Mouse (Mus musculus) hindbrain, embryonic 10.5 days (tissue): ENCODE results near the gene Nell2. TPM values are rescaled to one million over a fixed set of nuclear protein-coding genes. Genes with fewer than 3 reads are reported as not detected.

Experiments
- DNase-seq: peaks from one replicate; pipeline ENCODE4 v3.0.0-alpha.2; 2017; ENCODE audit warnings: low spot score
- H3K27ac ChIP-seq: fragments of 300-500 bp; sonication (generic); 2 replicates; pipeline ENCODE4 v1.5.1; 2016; ENCODE audit warnings: mild to moderate bottlenecking, moderate library complexity
- H3K27me3 ChIP-seq: fragments of 300-500 bp; sonication (generic); 2 replicates; pipeline ENCODE4 v1.6.1; 2016; ENCODE audit warnings: mild to moderate bottlenecking; ENCODE audit not compliant: poor library complexity, insufficient read depth, severe bottlenecking
- H3K36me3 ChIP-seq: fragments of 300-500 bp; sonication (generic); 2 replicates; pipeline ENCODE4 v1.6.1; 2016; ENCODE audit warnings: mild to moderate bottlenecking, moderate library complexity
- H3K4me1 ChIP-seq: fragments of 300-500 bp; sonication (generic); replicated peaks from 2 replicates; pipeline ENCODE4 v1.6.1; 2016; ENCODE audit warnings: mild to moderate bottlenecking
- H3K4me3 ChIP-seq: fragments of 300-500 bp; sonication (generic); 2 replicates; pipeline ENCODE4 v1.5.1; 2016; ENCODE audit warnings: mild to moderate bottlenecking, moderate library complexity
- H3K9me3 ChIP-seq: fragments of 300-500 bp; sonication (generic); 2 replicates; pipeline ENCODE4 v1.6.1; 2016; ENCODE audit warnings: mild to moderate bottlenecking, moderate library complexity
- WGBS: fragments of 180-500 bp; shearing (Covaris S2); methylation state at CpG from one replicate; pipeline ENCODE4 v1.1.7; 2016; 5-methylcytosine and 5-hydroxymethylcytosine counted together
- polyA plus RNA-seq: library from polyadenylated mRNA; unstranded; fragments of >200 nt; fragmentation: Nextera tagmentation; extraction: Ambion mirVana; gene quantifications from 2 replicates; pipeline ENCODE4 v1.2.1, GENCODE M21; 2016

Nell2 gene
- polyA plus RNA-seq, 1 experiment from 2014 or later = 78.2 TPM

GRCm38 (mm10) chr15:95380859-95381258, 147.5 kb downstream of the Nell2 start:
- Histone ChIP-seq H3K9me3 (no peaks in the 10 kb centered on the region), H3K36me3 (peaks cover 43% of the 10 kb centered on the region), H3K4me3 (no peak overlapping the region), H3K27ac (no peak overlapping the region), H3K4me1 (no peaks in the 10 kb centered on the region), H3K27me3 (no peaks in the 10 kb centered on the region)
- 82% methylated on average over 2 of the region's 2 CpGs for WGBS
- no peak for DNase-seq

- WGBS = 87% methylated on average over 16 of the region's 16 CpGs
These were observed 157.5 kb downstream of the Nell2 start for GRCm38 (mm10) chr15:95370720-95371395.

GRCm38 (mm10) chr15:95368185-95368584, 160.2 kb downstream of the Nell2 start:
- DNase-seq = no peak
- Histone ChIP-seq H3K36me3 (0 out of 2 replicates have a peak, but pooled peaks cover 8% of the 10 kb centered on the region), H3K27ac (no peak overlapping the region), H3K9me3 (no peaks in the 10 kb centered on the region), H3K4me1 (no peaks in the 10 kb centered on the region), H3K4me3 (no peak overlapping the region), H3K27me3 (no peaks in the 10 kb centered on the region)
- WGBS = 89% methylated on average over 10 of the region's 10 CpGs

More at GRCm38 (mm10) chr15:95370720-95371395, 157.5 kb downstream of the Nell2 start:
- Histone ChIP-seq H3K9me3 (no peaks in the 10 kb centered on the region), H3K4me1 (no peaks in the 10 kb centered on the region), H3K4me3 (no peak overlapping the region), H3K27ac (no peak overlapping the region), H3K36me3 (peaks cover 9% of the 10 kb centered on the region; the same call in 1 of the 2 replicates), H3K27me3 (no peaks in the 10 kb centered on the region)
- no peak for DNase-seq

DNA sequence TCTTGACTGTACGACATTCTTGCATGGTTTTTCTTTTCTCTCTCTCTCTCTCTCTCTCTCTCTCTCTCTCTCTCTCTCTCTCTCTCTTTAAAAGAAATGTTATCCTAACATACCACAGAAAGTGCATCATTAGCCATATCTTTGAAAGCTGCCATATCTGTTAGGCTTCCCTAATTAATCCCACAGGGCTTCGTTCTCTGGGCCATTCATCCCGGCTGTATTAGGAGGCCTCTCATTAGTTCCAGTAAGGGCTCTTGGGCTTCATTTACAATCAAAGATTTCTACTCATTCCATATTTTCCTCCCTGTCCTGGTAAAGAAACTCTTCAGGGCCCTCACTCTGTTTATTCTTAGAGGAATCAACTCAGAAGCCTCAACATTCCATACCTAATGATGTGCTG, 161.9 kb downstream of the Nell2 start:
- DNase-seq = no peak
- Histone ChIP-seq H3K4me1 (no peaks in the 10 kb centered on the region), H3K27me3 (no peaks in the 10 kb centered on the region), H3K36me3 (0 out of 2 replicates have a peak, but pooled peaks cover 5% of the 10 kb centered on the region), H3K27ac (no peak overlapping the region; the same call in 1 of the 2 replicates), H3K4me3 (no peak overlapping the region), H3K9me3 (no peaks in the 10 kb centered on the region)
- 86% methylated on average over 3 of the region's 3 CpGs for WGBS

DNA sequence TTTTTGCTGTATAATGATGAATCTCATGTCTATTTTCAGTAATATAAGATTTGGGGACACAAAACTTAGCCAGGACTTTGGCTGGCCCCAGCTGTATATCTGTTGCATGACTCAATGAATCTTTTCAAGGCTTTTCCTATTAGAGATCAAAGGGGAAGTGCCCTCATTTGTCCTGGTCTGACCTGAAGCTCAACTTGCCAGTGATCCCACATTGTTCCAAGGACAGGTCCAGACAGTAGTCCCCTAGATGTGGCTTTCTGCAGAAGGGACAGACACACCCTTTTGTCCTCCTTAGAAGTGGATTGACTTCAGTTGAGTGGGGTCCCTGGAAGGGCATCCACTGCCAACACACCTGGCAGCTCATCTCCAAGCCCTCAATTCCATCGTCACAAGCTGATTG, 173.6 kb downstream of the Nell2 start:
- WGBS = 50% methylated on average over 1 of the region's 1 CpGs
- no peak for DNase-seq
- Histone ChIP-seq H3K27me3 (no peaks in the 10 kb centered on the region), H3K4me1 (no peaks in the 10 kb centered on the region), H3K36me3 (peaks cover 3% of the 10 kb centered on the region; the same call in 1 of the 2 replicates), H3K4me3 (no peak overlapping the region), H3K9me3 (no peaks in the 10 kb centered on the region), H3K27ac (no peak overlapping the region)

DNA sequence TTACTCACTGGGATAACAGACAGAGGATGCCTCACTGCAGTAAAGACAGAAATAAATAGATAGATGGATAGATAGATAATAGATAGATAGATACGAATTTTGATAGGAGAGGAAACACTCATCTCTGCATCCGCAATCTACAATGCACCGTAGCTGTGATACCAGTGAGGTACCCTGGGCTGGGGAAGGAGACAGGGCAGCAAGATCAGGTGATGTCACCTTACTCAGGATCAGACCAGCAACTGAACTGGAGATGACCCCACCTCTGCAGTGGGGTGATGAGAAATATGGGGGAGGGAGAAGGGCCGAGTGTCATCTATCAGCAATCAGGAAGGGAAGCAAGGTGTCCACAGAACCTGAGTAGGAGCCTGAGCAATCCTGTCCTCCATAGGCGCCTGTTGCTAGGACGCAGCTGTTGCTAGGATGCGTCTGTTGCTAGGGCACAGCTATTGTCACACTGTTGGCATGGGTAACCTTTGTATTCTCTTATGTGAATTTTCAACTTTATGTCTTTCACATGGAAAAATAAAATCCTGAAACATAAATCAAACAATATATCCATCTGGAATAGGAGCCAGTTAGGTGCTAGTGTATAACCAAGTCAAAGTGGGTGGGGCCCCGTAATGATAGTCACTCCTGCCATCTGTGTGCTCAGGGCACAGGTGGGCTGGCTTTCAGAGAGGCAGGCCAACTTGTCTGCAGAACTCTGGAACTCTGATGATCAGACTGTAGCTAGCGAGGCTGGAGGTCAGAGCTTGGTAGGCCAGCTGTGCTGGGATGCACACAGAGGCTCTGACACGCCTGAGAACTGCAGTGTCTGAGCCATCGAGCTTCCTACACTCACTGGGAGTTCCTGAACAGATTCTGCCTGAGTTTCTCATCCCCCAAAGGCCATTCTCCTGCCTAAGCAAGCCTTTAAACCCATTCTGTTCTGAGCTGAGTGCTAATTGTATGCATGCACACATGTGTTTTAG, 193.7 kb downstream of the Nell2 start:
- no peaks in the 10 kb centered on the region for H3K9me3 ChIP-seq
- peaks cover 22% of the 10 kb centered on the region for H3K4me1 ChIP-seq
- H3K4me3 ChIP-seq = no peak overlapping the region
- 0 out of 2 replicates have a peak, but pooled peaks cover 3% of the 10 kb centered on the region for H3K36me3 ChIP-seq
- DNase-seq = peak; percentile 29
- 76% methylated on average over 11 of the region's 11 CpGs for WGBS
- H3K27ac ChIP-seq = no peak overlapping the region
- no peaks in the 10 kb centered on the region for H3K27me3 ChIP-seq

- H3K36me3 ChIP-seq = 0 out of 2 replicates have a peak, but pooled peaks cover 3% of the 10 kb centered on the region
- H3K9me3 ChIP-seq = no peaks in the 10 kb centered on the region
- 74% methylated on average over 4 of the region's 4 CpGs for WGBS
- peaks cover 22% of the 10 kb centered on the region for H3K4me1 ChIP-seq
- H3K4me3 ChIP-seq = no peak overlapping the region
- DNase-seq = no peak
- H3K27me3 ChIP-seq = no peaks in the 10 kb centered on the region
- no peak overlapping the region for H3K27ac ChIP-seq
These were observed 195.1 kb downstream of the Nell2 start for GRCm38 (mm10) chr15:95333229-95333628.

GRCm38 (mm10) chr15:95330926-95331325, 197.4 kb downstream of the Nell2 start:
- H3K9me3 ChIP-seq = no peaks in the 10 kb centered on the region
- no peak overlapping the region for H3K27ac ChIP-seq
- H3K36me3 ChIP-seq = peaks cover 11% of the 10 kb centered on the region; the same call in 1 of the 2 replicates
- H3K4me1 ChIP-seq = peaks cover 22% of the 10 kb centered on the region
- DNase-seq = no peak
- no peak overlapping the region for H3K4me3 ChIP-seq
- H3K27me3 ChIP-seq = no peaks in the 10 kb centered on the region
- WGBS = 81% methylated on average over 2 of the region's 2 CpGs

GRCm38 (mm10) chr15:95322744-95323143, 205.6 kb downstream of the Nell2 start:
- no peak overlapping the region for H3K27ac ChIP-seq
- peaks cover 3% of the 10 kb centered on the region; the same call in 1 of the 2 replicates for H3K36me3 ChIP-seq
- WGBS = 88% methylated on average over 2 of the region's 2 CpGs
- no peak for DNase-seq
- no peaks in the 10 kb centered on the region for H3K9me3 ChIP-seq
- no peaks in the 10 kb centered on the region for H3K4me1 ChIP-seq
- H3K27me3 ChIP-seq = no peaks in the 10 kb centered on the region
- H3K4me3 ChIP-seq = no peak overlapping the region

DNA sequence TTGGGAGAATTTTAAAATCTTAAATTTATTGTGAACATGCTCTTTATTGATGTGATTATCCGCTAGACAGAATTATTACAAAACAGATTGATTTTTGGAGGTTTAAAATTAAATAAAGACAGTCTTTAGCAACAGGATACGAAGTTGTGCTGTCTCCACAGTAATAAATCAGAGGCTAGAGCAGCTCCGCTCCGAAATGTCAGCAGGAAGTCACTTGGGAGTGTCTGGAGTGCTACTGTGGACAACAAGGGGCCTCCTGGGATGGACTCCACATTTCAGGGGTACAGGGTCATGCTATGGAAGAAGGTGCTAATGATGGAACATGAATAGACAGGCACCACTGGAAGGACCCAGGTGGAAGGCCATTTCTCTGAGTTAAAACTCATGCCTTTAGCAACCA, 211.7 kb downstream of the Nell2 start:
- Histone ChIP-seq H3K4me3 (no peak overlapping the region), H3K27me3 (no peaks in the 10 kb centered on the region), H3K9me3 (no peaks in the 10 kb centered on the region), H3K27ac (no peak overlapping the region), H3K4me1 (peaks cover 9% of the 10 kb centered on the region; the same call in 1 of the 2 replicates), H3K36me3 (no peaks in the 10 kb centered on the region)
- 80% methylated on average over 4 of the region's 4 CpGs for WGBS
- no peak for DNase-seq

GRCm38 (mm10) chr15:95314808-95315145, 213.6 kb downstream of the Nell2 start:
- no peak for DNase-seq
- Histone ChIP-seq H3K27me3 (no peaks in the 10 kb centered on the region), H3K4me1 (peaks cover 9% of the 10 kb centered on the region; the same call in 1 of the 2 replicates), H3K9me3 (no peaks in the 10 kb centered on the region), H3K36me3 (no peaks in the 10 kb centered on the region), H3K4me3 (no peak overlapping the region), H3K27ac (no peak overlapping the region)
- WGBS = 95% methylated on average over 5 of the region's 5 CpGs

DNA sequence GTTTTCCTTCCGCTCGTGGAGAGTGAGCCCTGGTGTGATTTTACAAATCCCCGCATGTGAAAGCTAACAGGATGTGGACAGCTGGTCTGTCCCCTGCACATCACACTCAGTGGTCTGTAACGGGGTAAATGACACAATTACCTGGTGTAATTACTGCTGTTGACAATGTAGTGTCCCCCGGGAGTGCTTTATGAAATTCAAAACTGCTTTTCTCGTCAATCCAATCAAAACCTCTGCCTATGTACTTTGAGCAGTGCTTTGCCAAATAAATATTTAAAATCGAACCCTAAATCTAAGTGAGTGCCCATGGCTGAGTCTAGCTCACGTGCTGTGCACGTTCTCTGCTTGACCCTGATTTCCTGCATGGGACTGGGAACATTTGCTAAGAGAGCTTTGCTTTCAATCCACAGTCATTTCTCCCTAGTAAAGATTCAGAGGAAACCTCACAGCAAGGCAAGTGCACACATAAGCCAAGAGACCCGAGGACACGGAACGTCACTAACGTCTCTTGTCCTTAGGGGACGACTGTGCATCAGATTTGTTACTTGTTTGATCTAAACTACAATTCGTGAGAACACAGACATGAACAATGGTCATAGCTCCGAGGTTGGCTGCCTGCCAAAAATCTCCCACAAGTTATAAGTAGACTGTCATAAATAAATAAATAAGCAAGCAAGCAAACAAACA, 214.1 kb downstream of the Nell2 start:
- H3K27ac ChIP-seq = no peak overlapping the region
- H3K4me1 ChIP-seq = peaks cover 9% of the 10 kb centered on the region; the same call in 1 of the 2 replicates
- no peaks in the 10 kb centered on the region for H3K9me3 ChIP-seq
- H3K4me3 ChIP-seq = no peak overlapping the region
- H3K36me3 ChIP-seq = no peaks in the 10 kb centered on the region
- no peaks in the 10 kb centered on the region for H3K27me3 ChIP-seq
- 75% methylated on average over 16 of the region's 16 CpGs for WGBS
- DNase-seq = no peak
